Comparison of ENCODE assay signal across 8 mouse cellular contexts in genomic region chr3:121291560-121292258, GRCm38 (mm10). TPM values are rescaled to one million over a fixed set of nuclear protein-coding genes. Genes with fewer than 3 reads are reported as not detected.
DNase-seq lines count a peak whose midpoint lies in the region; ATAC-seq and TF ChIP-seq lines count a peak whose summit lies in the region.

TSS of gene Alg14 (plus strand) at chr3:121291773.

- H3K36me3 ChIP-seq in C2C12 (ENCODE audit: control insufficient read depth, insufficient read depth): no peaks in the 10 kb centered on the region
- peaks cover 2% of the 10 kb centered on the region; the same call in 1 of the 2 replicates for H3K36me3 ChIP-seq in erythroblast, embryonic 14.5 days (ENCODE audit: control insufficient read depth)
- no peaks in the 10 kb centered on the region for H3K36me3 ChIP-seq in heart, embryonic 11.5 days (ENCODE audit: control insufficient read depth, insufficient read depth, low read length)
- H3K36me3 ChIP-seq in kidney, embryonic 16.5 days (ENCODE audit: insufficient read depth, low read length): no peaks in the 10 kb centered on the region
- no peaks in the 10 kb centered on the region for H3K36me3 ChIP-seq in liver, adult 2 months (ENCODE audit: control insufficient read depth, insufficient read depth, low read length)
- no peaks in the 10 kb centered on the region for H3K36me3 ChIP-seq in myocyte (ENCODE audit: control insufficient read depth, insufficient read depth)
- H3K36me3 ChIP-seq in splenic B cell, adult 2 months (ENCODE audit: control insufficient read depth, insufficient read depth, low read length, poor library complexity, severe bottlenecking): no peaks in the 10 kb centered on the region

- H3K4me1 ChIP-seq in erythroblast, embryonic 14.5 days (ENCODE audit: control insufficient read depth): peaks cover 33% of the 10 kb centered on the region
- H3K4me1 ChIP-seq in heart, embryonic 11.5 days (ENCODE audit: control insufficient read depth, insufficient read depth, low read length): no peaks in the 10 kb centered on the region
- H3K4me1 ChIP-seq in kidney, embryonic 16.5 days (ENCODE audit: insufficient read depth, low read length): 0 out of 2 replicates have a peak, but pooled peaks cover 5% of the 10 kb centered on the region
- peaks cover 6% of the 10 kb centered on the region for H3K4me1 ChIP-seq in liver, adult 2 months (ENCODE audit: control insufficient read depth, insufficient read depth, low read length)

- H3K9me3 ChIP-seq in erythroblast, embryonic 14.5 days (ENCODE audit: control insufficient read depth, low read length): no peaks in the 10 kb centered on the region
- H3K9me3 ChIP-seq in heart, embryonic 11.5 days (replicated peaks; ENCODE audit: control insufficient read depth, low read length): no peaks in the 10 kb centered on the region
- H3K9me3 ChIP-seq in kidney, embryonic 16.5 days (ENCODE audit: low read length): no peaks in the 10 kb centered on the region

- peak within 1 kb of the TSS; percentile 91 for H3ac ChIP-seq in C2C12 (ENCODE audit: control insufficient read depth, insufficient read length, low read depth)
- peak within 1 kb of the TSS; percentile 20 for H3ac ChIP-seq in myocyte (ENCODE audit: control insufficient read depth, insufficient read length)

- TF ChIP-seq POLR2A in brain, embryonic 14.5 days (IDR thresholded peaks at IDR 0.05; ENCODE audit: borderline replicate concordance, extremely low read depth, insufficient read depth, insufficient read length, poor library complexity, severe bottlenecking): peak; percentile 30; the same call in 1 of the 2 replicates
- 0 out of 2 replicates have a peak, but pooled peaks have one; percentile 32 for TF ChIP-seq POLR2A in liver, adult 2 months (IDR thresholded peaks at IDR 0.05; ENCODE audit: extremely low read depth, insufficient read depth, low read length)
- TF ChIP-seq POLR2A in myocyte (IDR thresholded peaks at IDR 0.05; ENCODE audit: insufficient read length, low read depth): peak; percentile 82

- DNase-seq in brain, embryonic 14.5 days (ENCODE audit: low read depth): peak; percentile 99
- DNase-seq in liver, adult 2 months (ENCODE audit: extremely low read depth, low read depth, low spot score): peak; percentile 98
- DNase-seq in splenic B cell, adult 2 months (ENCODE audit: low read depth, low spot score): peak; percentile 98

- WGBS in heart, embryonic 11.5 days (ENCODE audit: insufficient replicate concordance): under 1% methylated on average over 42 of the region's 42 CpGs
- WGBS in kidney, embryonic 16.5 days: under 1% methylated on average over 42 of the region's 42 CpGs
- under 1% methylated on average over 42 of the region's 42 CpGs for WGBS in liver, adult 2 months

- H3K79me3 ChIP-seq in C2C12 (ENCODE audit: low read depth): peaks cover 5% of the 10 kb centered on the region

- H3K27me3 ChIP-seq in C2C12 (ENCODE audit: control insufficient read depth, insufficient read depth, insufficient read length) (no peaks in the 10 kb centered on the region), myocyte (ENCODE audit: control insufficient read depth, insufficient read depth, insufficient read length) (no peaks in the 10 kb centered on the region)
- no peaks in the 10 kb centered on the region for H3K27me3 ChIP-seq in erythroblast, embryonic 14.5 days (ENCODE audit: control insufficient read depth)
- no peaks in the 10 kb centered on the region for H3K27me3 ChIP-seq in heart, embryonic 11.5 days (ENCODE audit: control insufficient read depth, insufficient read depth, low read length)
- H3K27me3 ChIP-seq in kidney, embryonic 16.5 days (ENCODE audit: insufficient read depth, low read length): no peaks in the 10 kb centered on the region
- no peaks in the 10 kb centered on the region for H3K27me3 ChIP-seq in liver, adult 2 months (ENCODE audit: control insufficient read depth, insufficient read depth, low read length)
- no peaks in the 10 kb centered on the region for H3K27me3 ChIP-seq in splenic B cell, adult 2 months (ENCODE audit: control insufficient read depth, insufficient read depth, low read length, poor library complexity, severe bottlenecking)

- peak within 1 kb of the TSS; percentile 71 for H3K4me2 ChIP-seq in heart, embryonic 11.5 days
- H3K4me2 ChIP-seq in kidney, embryonic 16.5 days (replicated peaks; ENCODE audit: low read depth, low read length): peak within 1 kb of the TSS; percentile 61
- H3K4me2 ChIP-seq in myocyte (ENCODE audit: low read depth): peak within 1 kb of the TSS; percentile 74

- peak within 1 kb of the TSS; percentile 79 for H3K9ac ChIP-seq in heart, embryonic 11.5 days (ENCODE audit: low read depth, low read length)
- H3K9ac ChIP-seq in kidney, embryonic 16.5 days (replicated peaks; ENCODE audit: low read length): peak within 1 kb of the TSS; percentile 85
- H3K9ac ChIP-seq in liver, adult 2 months (ENCODE audit: low read depth, low read length): peak within 1 kb of the TSS; percentile 76

- H3K27ac ChIP-seq in heart, embryonic 11.5 days (ENCODE audit: low read depth, low read length): peak within 1 kb of the TSS; percentile 95
- H3K27ac ChIP-seq in kidney, embryonic 16.5 days (ENCODE audit: low read length): peak within 1 kb of the TSS; percentile 98
- peak within 1 kb of the TSS; percentile 90 for H3K27ac ChIP-seq in liver, adult 2 months (replicated peaks; ENCODE audit: insufficient read depth, low read depth, low read length)

- H3K79me2 ChIP-seq in C2C12 (ENCODE audit: control insufficient read depth, insufficient read depth) (peaks cover 14% of the 10 kb centered on the region), myocyte (ENCODE audit: control insufficient read depth, insufficient read depth) (no peaks in the 10 kb centered on the region)
- H3K79me2 ChIP-seq in liver, adult 2 months (ENCODE audit: control insufficient read depth, insufficient read depth, low read length): no peaks in the 10 kb centered on the region; the same call in 1 of the 2 replicates

- ATAC-seq in heart, embryonic 11.5 days (replicated peaks; ENCODE audit: insufficient number of reproducible peaks, low FRiP score, low TSS enrichment): peak; percentile 96
- peak; percentile 98 for ATAC-seq in kidney, embryonic 16.5 days (ENCODE audit: low FRiP score, low TSS enrichment)

- H3K4me3 ChIP-seq in C2C12 (ENCODE audit: insufficient read depth, poor library complexity, severe bottlenecking): peak within 1 kb of the TSS; percentile 50
- peak within 1 kb of the TSS; percentile 76 for H3K4me3 ChIP-seq in erythroblast, embryonic 14.5 days (replicated peaks)
- peak within 1 kb of the TSS; percentile 62 for H3K4me3 ChIP-seq in heart, embryonic 11.5 days (ENCODE audit: low read depth, low read length)
- H3K4me3 ChIP-seq in kidney, embryonic 16.5 days (ENCODE audit: low read length): peak within 1 kb of the TSS; percentile 69
- H3K4me3 ChIP-seq in liver, adult 2 months (ENCODE audit: insufficient read depth, low read depth, low read length): peak within 1 kb of the TSS; percentile 62
- H3K4me3 ChIP-seq in myocyte: peak within 1 kb of the TSS; percentile 69

- TF ChIP-seq CTCF in C2C12 (IDR thresholded peaks at IDR 0.05; ENCODE audit: control insufficient read depth, insufficient read depth, insufficient read length): no peak
- TF ChIP-seq CTCF in brain, embryonic 14.5 days (IDR thresholded peaks at IDR 0.05; ENCODE audit: borderline replicate concordance, extremely low read depth, insufficient read depth, insufficient read length): no peak
- no peak for TF ChIP-seq CTCF in liver, adult 2 months (IDR thresholded peaks at IDR 0.05; ENCODE audit: low read depth, low read length)

TF ChIP-seq in C2C12, 6 proteins besides CTCF, POLR2A, EP300 and RAD21:
- TF ChIP-seq CEBPB (IDR thresholded peaks at IDR 0.05; ENCODE audit: low read depth): no peak
- TF ChIP-seq FOSL1 (IDR thresholded peaks at IDR 0.05; ENCODE audit: insufficient read depth, low read length, poor library complexity, severe bottlenecking): no peak
- peak; percentile 20 for TF ChIP-seq MAX (IDR thresholded peaks at IDR 0.05)
- TF ChIP-seq MYOD1 (IDR thresholded peaks at IDR 0.05; ENCODE audit: control insufficient read depth, insufficient read length, low read depth): no peak
- TF ChIP-seq USF1 (IDR thresholded peaks at IDR 0.05; ENCODE audit: low read depth): no peak
- no peak for TF ChIP-seq MYOG (IDR thresholded peaks at IDR 0.05; ENCODE audit: control insufficient read depth, extremely low read depth, insufficient read length)

TF ChIP-seq in myocyte, 11 proteins besides CTCF, POLR2A, EP300 and RAD21:
- no peak for TF ChIP-seq TCF12 (IDR thresholded peaks at IDR 0.05; ENCODE audit: insufficient read depth, poor library complexity, severe bottlenecking)
- peak; percentile 64 for TF ChIP-seq E2F4 (IDR thresholded peaks at IDR 0.05; ENCODE audit: insufficient read depth)
- no peak for TF ChIP-seq MYOD1 (IDR thresholded peaks at IDR 0.05; ENCODE audit: control insufficient read depth in 1 of 3, insufficient read length in 2 of 3, low read depth in 2 of 3)
- peak; percentile 83 for TF ChIP-seq POLR2AphosphoS2 (IDR thresholded peaks at IDR 0.05; ENCODE audit: insufficient read length, low read depth)
- TF ChIP-seq SRF (IDR thresholded peaks at IDR 0.05; ENCODE audit: control insufficient read depth, insufficient read length, low read depth): peak; percentile 81

RNA-seq across cellular contexts. Expression of gene Alg14, which starts in this region (rescaled TPM):
- polyA plus RNA-seq in C2C12 (2012; fragmentation: generic; extraction: Trizol): 12.3 TPM
- 16.0 and 16.9 TPM in 2 replicates for polyA plus RNA-seq in brain, embryonic 14.5 days (2012; rRNA removed)
- 0.59 and 1.2 TPM in 2 replicates for polyA plus RNA-seq in erythroblast, embryonic 14.5 days (2012)
- 38.2 and 42.2 TPM in 2 replicates for polyA plus RNA-seq in heart, embryonic 11.5 days (2014; fragmentation: Nextera tagmentation; extraction: Ambion mirVana)
- polyA plus RNA-seq in kidney, embryonic 16.5 days (2015; fragmentation: Nextera tagmentation; extraction: Ambion mirVana): 42.0 and 43.5 TPM in 2 replicates
- 12.6 and 14.3 TPM in 2 replicates for total RNA-seq in liver, adult 2 months (2014; rRNA removed)
- 23.4 and 24.3 TPM in 2 replicates for polyA plus RNA-seq in liver, adult 2 months (2012; rRNA removed)
- polyA plus RNA-seq in myocyte (2012; fragmentation: generic; extraction: Trizol): 14.8 TPM

Comparison
In these comparisons a context has a peak if more than half of its experiments do, and no peak if none do; other contexts are left out.
1. Peak in every context shown above with its lines: DNase-seq, ATAC-seq, H3K4me3 ChIP-seq and H3K27ac ChIP-seq.
2. POLR2A ChIP-seq: peak in every context shown above with its lines; median percentile 82 in myocyte; 32 in liver, adult 2 months; 30 in brain, embryonic 14.5 days.